Mouse (Mus musculus) midbrain, embryonic 12.5 days (tissue): Measurements from ENCODE around the gene Hat1. TPM values are rescaled to one million over a fixed set of nuclear protein-coding genes. Genes with fewer than 3 reads are reported as not detected.
A peak's percentile ranks its signal among the peaks of the same experiment; 100 is the strongest.

Source experiments
- ATAC-seq: fragments of 200-750 bp; cut with Nextera tagmentation; 2 replicates; pipeline ENCODE4 v1.8.0; 2017; ENCODE audit warnings: low read depth, moderate TSS enrichment, moderate library complexity; ENCODE audit not compliant: low FRiP score
- H3K27ac ChIP-seq: fragments of 300-500 bp; sonication (generic); replicated peaks from 2 replicates; pipeline ENCODE4 v1.5.1; 2016; ENCODE audit warnings: mild to moderate bottlenecking
- H3K27me3 ChIP-seq: fragments of 300-500 bp; sonication (generic); 2 replicates; pipeline ENCODE4 v1.6.1; 2016; ENCODE audit warnings: mild to moderate bottlenecking
- H3K36me3 ChIP-seq: fragments of 300-500 bp; sonication (generic); 2 replicates; pipeline ENCODE4 v1.6.1; 2016
- H3K4me1 ChIP-seq: fragments of 300-500 bp; sonication (generic); 2 replicates; pipeline ENCODE4 v1.6.1; 2016
- H3K4me2 ChIP-seq: fragments of 300-500 bp; sonication (generic); replicated peaks from 2 replicates; pipeline ENCODE4 v1.6.1; 2016; ENCODE audit warnings: mild to moderate bottlenecking, moderate library complexity
- H3K4me3 ChIP-seq: fragments of 300-500 bp; sonication (generic); 2 replicates; pipeline ENCODE4 v1.5.1; 2016; ENCODE audit warnings: mild to moderate bottlenecking
- H3K9ac ChIP-seq: fragments of 300-500 bp; sonication (generic); replicated peaks from 2 replicates; pipeline ENCODE4 v1.6.1; 2016; ENCODE audit warnings: mild to moderate bottlenecking, moderate library complexity
- H3K9me3 ChIP-seq: fragments of 300-500 bp; sonication (generic); 2 replicates; pipeline ENCODE4 v1.6.1; 2016; ENCODE audit warnings: mild to moderate bottlenecking
- WGBS: fragments of 180-500 bp; shearing (Covaris S2); methylation state at CpG from one replicate; pipeline ENCODE4 v1.1.7; 2016; 5-methylcytosine and 5-hydroxymethylcytosine counted together
- polyA plus RNA-seq: library from polyadenylated mRNA; unstranded; fragments of >200 nt; fragmentation: Nextera tagmentation; extraction: Ambion mirVana; gene quantifications from 2 replicates; pipeline ENCODE4 v1.2.1, GENCODE M21; 2016

Hat1 gene
- polyA plus RNA-seq, 1 experiment from 2014 or later: 137 TPM

DNA sequence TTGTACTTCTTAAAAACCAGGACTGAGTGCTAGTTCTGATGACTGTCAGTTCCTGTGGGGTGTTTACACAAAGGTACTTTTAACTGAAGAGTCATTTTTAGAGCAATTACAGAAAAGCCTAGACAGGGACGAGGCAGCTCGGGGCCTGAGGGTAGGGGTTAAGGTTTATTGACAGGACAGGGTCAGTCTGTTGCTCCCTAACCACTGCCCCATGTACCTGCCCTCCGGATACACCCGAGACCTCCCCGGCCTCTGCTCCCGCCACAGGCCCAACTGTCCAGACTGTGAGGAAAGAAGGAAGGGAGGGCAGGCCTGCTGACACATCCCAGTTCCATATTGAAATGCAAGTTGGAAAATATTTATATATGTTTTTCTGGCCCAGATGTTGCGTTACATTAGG lies 85.1 kb downstream of the Hat1 start:
- ATAC-seq: no peak
- Histone ChIP-seq H3K4me3 (no peak overlapping the region), H3K36me3 (no peaks in the 10 kb centered on the region), H3K9ac (no peak overlapping the region), H3K27me3 (no peaks in the 10 kb centered on the region), H3K4me1 (no peaks in the 10 kb centered on the region), H3K9me3 (0 out of 2 replicates have a peak, but pooled peaks cover 2% of the 10 kb centered on the region), H3K27ac (no peak overlapping the region), H3K4me2 (no peak overlapping the region)
- 76% methylated on average over 7 of the region's 7 CpGs for WGBS

DNA sequence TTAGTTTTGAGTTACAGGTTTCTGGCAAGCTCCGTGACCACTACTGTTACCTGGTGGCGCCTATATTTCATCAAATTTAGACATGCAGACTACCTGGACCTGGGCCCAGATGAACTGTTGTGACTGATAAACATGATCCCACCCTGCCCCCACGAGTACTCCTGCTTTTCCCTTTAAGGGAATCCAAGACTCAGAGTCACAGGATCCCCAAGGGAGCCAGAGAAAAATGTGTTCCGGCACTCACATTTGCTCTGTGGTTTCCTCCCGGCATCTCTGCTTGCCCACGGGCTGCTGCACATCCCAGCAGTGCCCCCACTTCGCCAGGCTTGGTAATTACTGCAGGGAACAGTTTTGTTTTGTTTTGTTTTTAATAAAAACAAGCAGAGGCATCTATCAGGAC lies 85.6 kb downstream of the Hat1 start:
- H3K36me3 ChIP-seq: no peaks in the 10 kb centered on the region
- H3K4me2 ChIP-seq: no peak overlapping the region
- no peaks in the 10 kb centered on the region for H3K4me1 ChIP-seq
- 0 out of 2 replicates have a peak, but pooled peaks cover 2% of the 10 kb centered on the region for H3K9me3 ChIP-seq
- WGBS: 58% methylated on average over 7 of the region's 7 CpGs
- no peaks in the 10 kb centered on the region for H3K27me3 ChIP-seq
- no peak overlapping the region for H3K27ac ChIP-seq
- H3K4me3 ChIP-seq: no peak overlapping the region
- no peak for ATAC-seq
- no peak overlapping the region for H3K9ac ChIP-seq

DNA sequence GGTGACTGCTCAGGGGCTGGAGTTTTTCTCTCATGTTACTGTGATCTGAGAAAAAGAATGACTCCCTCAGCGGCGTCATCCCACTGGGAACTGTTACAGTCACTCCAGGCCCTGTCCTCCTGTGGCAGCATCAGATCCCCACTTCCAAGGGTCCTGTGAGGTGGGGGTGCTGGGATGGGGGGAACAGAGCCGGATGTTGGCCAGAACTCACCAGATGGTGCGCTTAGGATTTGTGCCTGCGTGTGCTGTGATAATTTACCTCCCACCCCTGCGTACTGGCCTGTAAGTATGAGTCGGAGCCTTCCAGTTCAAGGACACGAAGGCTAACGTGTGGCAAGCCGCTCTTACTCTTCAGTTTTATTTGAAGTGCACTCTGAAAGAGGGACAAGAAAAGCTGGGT lies 86.6 kb downstream of the Hat1 start:
- ATAC-seq: no peak
- H3K27me3 ChIP-seq: no peaks in the 10 kb centered on the region
- H3K27ac ChIP-seq: no peak overlapping the region
- 0 out of 2 replicates have a peak, but pooled peaks cover 2% of the 10 kb centered on the region for H3K9me3 ChIP-seq
- H3K4me2 ChIP-seq: no peak overlapping the region
- WGBS: 87% methylated on average over 10 of the region's 10 CpGs
- no peak overlapping the region for H3K4me3 ChIP-seq
- H3K9ac ChIP-seq: no peak overlapping the region
- H3K36me3 ChIP-seq: no peaks in the 10 kb centered on the region
- peaks cover 8% of the 10 kb centered on the region for H3K4me1 ChIP-seq

DNA sequence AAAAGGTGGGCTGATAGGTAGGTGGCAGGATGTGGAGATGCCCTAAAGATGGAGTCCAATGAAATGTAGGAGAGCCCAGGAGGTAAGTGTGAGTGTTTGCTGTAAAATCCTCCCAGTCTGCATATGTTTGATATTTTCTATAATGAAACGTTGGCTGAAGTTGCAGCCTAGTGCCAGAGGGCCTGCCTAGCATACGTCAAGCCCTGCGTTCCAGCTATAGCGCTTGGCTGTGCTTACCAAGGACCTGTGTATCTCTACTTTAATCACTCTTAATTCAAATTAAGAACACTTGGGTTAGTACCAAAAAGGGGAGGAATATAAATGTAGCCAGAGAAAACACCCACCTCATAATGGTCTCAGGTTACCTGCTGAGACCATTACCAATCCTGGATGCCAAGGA lies 87.0 kb downstream of the Hat1 start:
- Histone ChIP-seq H3K27me3 (no peaks in the 10 kb centered on the region), H3K9me3 (0 out of 2 replicates have a peak, but pooled peaks cover 2% of the 10 kb centered on the region), H3K4me1 (peaks cover 10% of the 10 kb centered on the region), H3K4me3 (no peak overlapping the region), H3K27ac (no peak overlapping the region), H3K9ac (no peak overlapping the region), H3K36me3 (no peaks in the 10 kb centered on the region), H3K4me2 (no peak overlapping the region)
- 91% methylated on average over 4 of the region's 4 CpGs for WGBS
- no peak for ATAC-seq

DNA sequence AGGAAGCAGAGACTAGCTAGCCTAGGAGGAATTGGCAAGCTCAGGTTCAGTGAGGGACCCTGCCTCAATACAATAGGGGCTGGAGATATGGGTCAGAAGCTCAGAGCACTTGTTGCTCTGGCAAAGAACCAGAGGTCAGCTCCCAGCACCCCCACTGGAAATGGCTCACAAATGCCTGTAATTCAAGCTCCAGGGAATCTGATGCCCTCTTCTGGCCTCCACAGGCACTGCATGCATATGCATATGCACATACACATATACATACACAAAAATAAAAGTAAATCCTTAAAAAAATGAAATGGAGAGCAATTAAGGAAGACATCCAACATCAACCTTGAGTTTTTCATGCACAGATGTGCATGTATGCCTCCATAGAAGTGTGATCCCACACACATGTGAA lies 89.0 kb downstream of the Hat1 start:
- H3K4me1 ChIP-seq: peaks cover 10% of the 10 kb centered on the region
- no peak overlapping the region for H3K4me3 ChIP-seq
- no peaks in the 10 kb centered on the region for H3K27me3 ChIP-seq
- H3K36me3 ChIP-seq: no peaks in the 10 kb centered on the region
- H3K9me3 ChIP-seq: 0 out of 2 replicates have a peak, but pooled peaks cover 2% of the 10 kb centered on the region
- H3K27ac ChIP-seq: no peak overlapping the region
- no peak overlapping the region for H3K9ac ChIP-seq
- H3K4me2 ChIP-seq: no peak overlapping the region
- ATAC-seq: no peak

DNA sequence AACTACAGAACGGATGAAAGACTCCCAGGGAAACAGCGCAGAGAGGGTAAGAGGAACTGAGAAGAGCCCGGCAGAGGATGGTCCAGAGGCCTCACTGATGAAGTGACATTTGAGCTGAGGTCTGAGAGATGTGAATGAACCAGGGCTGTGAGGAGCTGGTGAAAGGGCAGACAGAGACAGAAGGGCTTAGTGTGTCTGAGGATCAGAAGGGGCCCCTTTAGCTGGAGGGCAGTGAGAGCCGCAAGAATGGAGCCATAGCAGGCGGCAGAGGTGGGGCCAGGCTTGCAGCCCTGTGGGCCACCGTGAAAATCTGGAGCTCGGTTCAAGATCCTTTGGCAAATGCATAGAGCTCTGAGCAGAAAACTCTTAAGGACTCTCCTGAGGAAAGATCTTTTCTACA lies 91.2 kb downstream of the Hat1 start:
- no peaks in the 10 kb centered on the region for H3K27me3 ChIP-seq
- no peak for ATAC-seq
- H3K36me3 ChIP-seq: no peaks in the 10 kb centered on the region
- H3K4me2 ChIP-seq: 0 out of 2 replicates have a peak overlapping the region, but pooled peaks have one; percentile 14
- WGBS: 4% methylated on average over 7 of the region's 7 CpGs
- peaks cover 22% of the 10 kb centered on the region for H3K4me1 ChIP-seq
- no peak overlapping the region for H3K9ac ChIP-seq
- no peak overlapping the region for H3K4me3 ChIP-seq
- 0 out of 2 replicates have a peak, but pooled peaks cover 2% of the 10 kb centered on the region for H3K9me3 ChIP-seq
- no peak overlapping the region for H3K27ac ChIP-seq

DNA sequence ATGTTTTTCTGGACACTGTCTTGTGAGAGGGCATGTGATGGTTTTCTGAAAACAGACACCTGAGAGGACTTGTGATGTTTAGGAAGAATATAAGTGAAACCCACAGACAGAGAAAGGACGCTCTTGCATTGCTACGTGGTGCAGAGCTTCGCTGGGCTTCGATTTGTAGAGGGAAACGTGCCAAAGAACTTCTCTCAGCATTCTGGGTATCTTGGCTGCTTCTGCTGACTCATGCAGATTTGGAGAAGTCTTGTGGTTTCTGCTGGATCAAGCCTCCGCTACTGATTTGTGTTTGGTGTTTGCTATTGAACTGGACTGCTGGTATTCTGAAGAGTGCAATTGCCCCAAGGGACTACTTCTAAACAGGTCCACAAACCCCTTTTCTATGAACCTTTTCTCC lies 93.1 kb downstream of the Hat1 start:
- Histone ChIP-seq H3K4me1 (peaks cover 22% of the 10 kb centered on the region), H3K36me3 (no peaks in the 10 kb centered on the region), H3K27me3 (no peaks in the 10 kb centered on the region), H3K27ac (no peak overlapping the region), H3K4me2 (no peak overlapping the region), H3K4me3 (no peak overlapping the region), H3K9ac (no peak overlapping the region), H3K9me3 (0 out of 2 replicates have a peak, but pooled peaks cover 2% of the 10 kb centered on the region)
- no peak for ATAC-seq
- whole genome bisulfite sequencing: 91% methylated on average over 6 of the region's 6 CpGs

DNA sequence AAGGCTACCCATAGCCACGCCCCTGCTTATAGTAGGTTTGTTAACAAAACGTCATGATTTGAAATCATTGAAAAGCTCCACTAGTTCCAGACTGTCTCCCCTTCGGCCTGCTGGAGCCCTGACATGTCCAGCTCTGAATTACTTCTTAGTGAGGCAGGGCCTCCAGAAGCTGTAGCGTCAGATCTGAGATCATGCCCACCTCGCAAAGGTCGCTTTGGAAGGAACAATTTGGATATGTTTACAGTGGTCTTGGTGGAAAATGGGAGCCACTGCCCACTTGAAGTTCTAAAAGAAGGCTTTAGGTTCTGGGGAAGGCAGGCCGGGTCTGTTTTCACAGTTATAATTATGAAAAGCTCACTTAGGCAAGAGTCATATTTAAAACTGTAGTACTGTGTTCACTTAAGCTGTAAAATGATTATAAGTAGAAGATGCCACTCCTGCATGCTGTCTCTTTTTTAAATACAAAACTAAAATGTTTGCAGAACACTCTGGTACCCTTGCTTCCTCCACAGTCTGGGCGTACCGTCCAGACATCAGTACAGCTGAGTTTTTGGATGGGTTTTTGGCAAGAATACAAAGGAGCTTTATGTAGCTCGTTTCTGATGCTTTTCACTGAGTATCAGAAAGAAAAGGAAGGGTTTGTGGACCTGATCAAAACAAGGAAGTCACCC lies 94.4 kb downstream of the Hat1 start:
- Histone ChIP-seq H3K4me3 (no peak overlapping the region), H3K27ac (no peak overlapping the region), H3K4me1 (peaks cover 22% of the 10 kb centered on the region), H3K27me3 (no peaks in the 10 kb centered on the region), H3K9ac (no peak overlapping the region), H3K4me2 (no peak overlapping the region), H3K36me3 (no peaks in the 10 kb centered on the region), H3K9me3 (no peaks in the 10 kb centered on the region)
- 70% methylated on average over 10 of the region's 10 CpGs for WGBS
- no peak for ATAC-seq

DNA sequence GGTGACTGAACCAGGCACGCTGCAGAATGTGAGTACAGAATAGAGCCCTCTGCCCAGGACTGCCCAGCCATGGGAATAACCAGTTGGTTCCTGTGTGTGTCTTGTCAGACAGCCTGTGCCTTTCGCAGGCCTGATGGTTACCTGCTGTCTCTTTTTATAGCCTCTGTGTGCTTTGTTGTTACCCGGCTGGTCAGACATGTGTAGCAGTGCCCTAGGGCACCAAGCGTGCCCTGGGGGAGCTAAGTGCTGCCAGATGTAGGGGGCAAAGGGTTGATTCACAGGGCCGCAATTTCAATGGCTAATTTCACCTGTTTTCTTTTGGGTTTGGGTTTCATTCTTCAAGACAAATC lies 94.9 kb downstream of the Hat1 start:
- 41% methylated on average over 5 of the region's 5 CpGs for WGBS
- no peaks in the 10 kb centered on the region for H3K36me3 ChIP-seq
- H3K4me3 ChIP-seq: no peak overlapping the region
- H3K4me2 ChIP-seq: no peak overlapping the region
- ATAC-seq: no peak
- no peaks in the 10 kb centered on the region for H3K9me3 ChIP-seq
- H3K4me1 ChIP-seq: peaks cover 22% of the 10 kb centered on the region
- no peak overlapping the region for H3K27ac ChIP-seq
- no peaks in the 10 kb centered on the region for H3K27me3 ChIP-seq
- no peak overlapping the region for H3K9ac ChIP-seq

Other genes starting within 250 kb of the Hat1 start
- gene Dync1i2, start 177.3 kb upstream of the Hat1 start, polyA plus RNA-seq: 159 and 166 TPM in 2 replicates
- gene Slc25a12, start 21.2 kb upstream of the Hat1 start, polyA plus RNA-seq: 44.5 and 45.1 TPM in 2 replicates
- gene Metap1d, start 64.3 kb downstream of the Hat1 start, polyA plus RNA-seq: 34.4 and 37.4 TPM in 2 replicates
- 37.2 and 59.9 TPM in 2 replicates for gene Dlx1, start 139.2 kb downstream of the Hat1 start, polyA plus RNA-seq
- 15.8 and 21.5 TPM in 2 replicates for gene Dlx2, start 157.8 kb downstream of the Hat1 start, polyA plus RNA-seq